Mouse (Mus musculus): ENCODE results near the gene Gm20479. TPM values are rescaled to one million over a fixed set of nuclear protein-coding genes. Genes with fewer than 3 reads are reported as not detected.

The Gm20479 gene
- total RNA-seq, 1 experiment from 2014 or later, result not detected

DNA sequence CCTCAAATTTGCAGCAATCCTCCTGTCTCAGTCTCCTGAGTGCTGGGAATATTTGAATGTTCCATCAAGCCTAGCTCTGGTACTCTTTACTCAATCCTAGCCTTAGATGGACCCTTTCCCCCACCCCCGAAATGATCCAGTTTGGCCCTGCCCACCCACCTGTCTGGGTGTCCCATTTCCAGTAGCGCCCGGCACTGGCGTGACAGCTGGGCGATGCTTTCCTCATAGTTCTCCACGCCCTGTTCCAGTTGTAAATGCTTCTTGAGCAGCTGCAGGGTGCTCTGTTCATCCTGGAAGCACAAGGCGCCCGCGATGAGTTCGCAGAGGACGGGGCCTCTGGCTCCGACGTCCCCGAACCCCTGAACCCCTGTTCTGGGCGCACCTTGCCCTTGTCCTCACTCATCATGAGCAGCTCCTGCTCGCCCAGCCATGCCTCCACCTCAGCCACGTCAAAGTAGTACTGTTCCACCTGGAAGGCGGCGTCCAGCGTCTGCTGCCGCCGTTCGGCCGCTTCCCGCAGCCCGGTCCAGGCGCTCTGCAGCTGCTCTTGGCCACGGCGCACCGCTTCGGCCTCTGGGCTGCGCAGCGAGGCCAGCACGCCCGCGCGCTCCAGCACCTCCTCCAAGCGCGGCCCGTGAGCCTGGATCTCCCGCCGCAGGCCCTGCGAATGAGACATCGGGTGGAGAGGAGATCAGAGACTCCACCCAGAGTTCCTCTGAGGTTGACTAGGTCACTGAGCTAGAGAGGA is 14.7 kb upstream of the Gm20479 start:
- no peak for ATAC-seq (replicated peaks; ENCODE audit: low read depth, poor library complexity, severe bottlenecking)

DNA sequence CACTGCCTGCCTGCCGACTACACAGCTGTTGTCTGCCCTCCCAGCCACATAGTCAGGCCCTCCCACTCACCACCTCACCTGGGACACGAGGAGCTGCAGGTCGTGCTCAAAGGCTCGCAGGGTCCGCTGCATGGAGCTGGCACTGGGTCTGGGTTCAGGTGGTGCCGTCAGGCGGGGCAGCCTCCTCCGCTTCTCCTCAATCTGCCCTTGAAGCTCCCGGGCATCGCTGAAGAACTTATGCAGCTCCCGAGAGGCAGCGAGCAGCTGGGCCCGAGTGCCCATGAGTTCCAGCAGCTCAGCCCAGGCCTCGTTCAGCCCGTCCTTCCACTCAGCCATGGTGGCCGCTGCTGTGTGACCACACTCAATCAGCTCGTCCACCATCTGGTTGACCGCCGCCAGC is 11.9 kb upstream of the Gm20479 start:
- ATAC-seq (replicated peaks; ENCODE audit: low read depth, poor library complexity, severe bottlenecking), result no peak

DNA sequence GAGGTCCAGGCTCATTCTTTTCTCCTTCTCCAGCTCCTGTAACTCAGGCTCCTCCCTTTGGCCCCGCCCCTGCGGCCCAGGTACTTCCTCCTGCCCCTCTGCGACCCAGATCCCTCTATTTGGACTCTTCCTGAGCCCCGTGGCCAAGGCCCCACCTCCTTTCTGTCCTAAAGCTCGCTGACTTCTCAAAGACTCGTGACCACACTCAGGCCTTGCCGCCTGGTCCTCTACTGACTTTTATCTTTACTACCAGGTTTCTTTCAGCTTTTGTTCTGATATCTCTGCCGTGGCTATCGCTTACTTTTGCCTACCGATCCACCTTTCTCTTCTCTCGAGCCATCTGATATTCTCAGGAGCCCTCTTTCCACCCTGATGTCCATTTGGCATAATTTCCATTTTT is 10.8 kb upstream of the Gm20479 start:
- peak; percentile 42 for ATAC-seq (replicated peaks; ENCODE audit: low read depth, poor library complexity, severe bottlenecking)

DNA sequence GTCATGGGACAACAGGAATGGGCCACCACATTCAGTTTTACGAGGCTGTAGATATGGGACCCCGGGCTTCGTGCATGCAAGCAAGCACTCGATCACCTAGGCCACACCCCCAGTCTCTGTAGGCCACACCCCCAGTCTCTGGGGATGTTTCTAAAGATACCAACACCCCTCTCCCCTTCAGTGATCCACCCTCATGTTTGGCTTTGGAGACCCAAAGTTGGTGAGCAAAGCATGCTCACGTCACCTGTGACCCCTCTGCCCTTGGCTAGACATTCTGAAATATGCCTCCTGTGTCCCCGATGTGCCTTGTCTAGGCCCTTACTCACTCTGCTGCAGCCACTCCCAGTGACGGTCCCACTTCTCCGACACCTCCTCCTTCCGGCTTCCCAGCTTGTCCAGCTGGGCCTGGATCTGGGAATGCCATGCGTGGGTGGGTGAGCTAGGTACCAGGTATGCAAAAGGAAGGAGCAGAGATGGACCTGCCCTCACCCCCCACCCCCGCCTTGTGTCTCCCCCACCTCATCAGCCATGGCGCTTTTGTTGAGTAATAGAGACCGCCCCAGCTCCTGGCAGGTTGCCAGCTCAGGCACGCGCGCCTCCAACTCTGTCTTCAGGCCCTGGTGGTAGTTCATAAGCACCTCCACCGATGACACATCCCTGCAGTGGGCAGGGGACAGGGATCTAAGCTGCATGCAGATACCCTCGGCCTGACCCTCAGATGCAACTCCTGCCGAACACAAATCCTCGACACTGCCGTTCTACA is 9.0 kb upstream of the Gm20479 start:
- ATAC-seq (replicated peaks; ENCODE audit: low read depth, poor library complexity, severe bottlenecking), result no peak

DNA sequence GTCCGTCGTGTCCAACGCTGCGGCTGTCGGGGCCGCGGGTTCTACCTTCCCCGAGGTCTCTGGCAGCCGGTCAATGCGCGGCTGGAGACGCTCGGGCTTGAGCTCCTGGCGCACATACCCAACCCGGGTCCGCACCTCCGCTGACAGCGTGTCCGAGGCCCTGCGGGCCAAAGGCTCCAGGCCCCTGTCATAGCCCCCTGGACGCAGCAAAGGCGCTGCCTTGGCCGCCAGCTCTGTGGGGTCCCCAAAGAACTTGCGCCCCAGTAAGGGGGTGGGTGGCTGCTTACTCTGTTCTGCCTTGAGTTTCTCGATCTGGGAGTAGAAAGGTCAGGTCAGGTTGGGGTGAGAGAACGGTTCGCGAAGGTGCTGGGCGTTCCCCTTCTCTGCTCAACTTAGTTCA is 7.2 kb upstream of the Gm20479 start:
- no peak for ATAC-seq (replicated peaks; ENCODE audit: low read depth, poor library complexity, severe bottlenecking)

DNA sequence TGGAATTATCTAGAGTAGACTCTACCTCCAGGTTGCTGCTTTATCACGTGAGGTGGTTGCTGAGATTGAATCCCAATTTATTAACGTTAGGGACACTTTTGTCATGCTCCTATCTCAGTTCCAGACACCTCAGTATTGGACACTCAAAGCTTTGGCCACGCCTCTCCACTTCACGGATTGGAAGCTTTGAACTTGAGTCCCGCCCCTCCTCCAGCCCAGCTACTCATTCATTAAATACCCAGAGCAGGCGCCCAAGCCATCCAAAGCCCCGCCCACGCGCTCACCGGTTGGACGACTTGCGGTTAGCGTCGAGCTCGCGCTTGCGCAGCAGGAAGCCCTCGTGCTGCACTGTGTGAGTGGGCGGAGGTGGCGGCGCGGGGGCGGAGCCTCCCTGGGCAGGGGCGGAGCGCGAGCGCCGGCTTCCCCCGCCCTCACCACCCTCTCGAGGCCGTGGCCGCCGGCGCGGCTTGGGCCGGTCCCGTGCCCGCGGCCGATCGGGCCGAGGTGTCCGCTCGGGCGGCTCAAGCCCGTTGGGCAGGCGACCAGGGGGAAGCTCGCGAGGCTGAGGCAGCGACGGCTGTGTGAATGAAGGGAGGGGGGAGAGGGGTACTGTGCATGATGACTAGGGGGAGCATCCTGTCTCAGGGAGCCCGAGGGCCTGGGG is 4.2 kb upstream of the Gm20479 start:
- peak; percentile 82 for ATAC-seq (replicated peaks; ENCODE audit: low read depth, poor library complexity, severe bottlenecking)

DNA sequence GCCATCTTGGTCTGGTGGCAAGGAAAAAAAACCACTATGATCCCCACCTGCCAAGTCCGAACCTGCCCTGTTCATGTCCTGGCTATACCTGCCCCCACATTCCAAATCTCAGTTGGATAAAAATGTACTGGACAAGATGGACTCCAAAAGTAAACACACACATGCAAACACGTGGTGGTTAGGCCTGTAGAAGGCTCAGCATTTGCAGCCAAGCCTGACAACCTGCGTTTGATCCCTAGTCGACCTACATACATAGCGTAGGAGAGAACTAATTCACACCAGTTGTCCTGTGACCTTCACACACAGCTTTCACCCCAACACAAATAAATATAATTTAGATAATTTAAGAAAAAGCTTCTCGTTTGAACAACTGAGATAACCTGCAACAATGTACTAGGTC is 3.5 kb upstream of the Gm20479 start:
- ATAC-seq (replicated peaks; ENCODE audit: low read depth, poor library complexity, severe bottlenecking), result no peak

DNA sequence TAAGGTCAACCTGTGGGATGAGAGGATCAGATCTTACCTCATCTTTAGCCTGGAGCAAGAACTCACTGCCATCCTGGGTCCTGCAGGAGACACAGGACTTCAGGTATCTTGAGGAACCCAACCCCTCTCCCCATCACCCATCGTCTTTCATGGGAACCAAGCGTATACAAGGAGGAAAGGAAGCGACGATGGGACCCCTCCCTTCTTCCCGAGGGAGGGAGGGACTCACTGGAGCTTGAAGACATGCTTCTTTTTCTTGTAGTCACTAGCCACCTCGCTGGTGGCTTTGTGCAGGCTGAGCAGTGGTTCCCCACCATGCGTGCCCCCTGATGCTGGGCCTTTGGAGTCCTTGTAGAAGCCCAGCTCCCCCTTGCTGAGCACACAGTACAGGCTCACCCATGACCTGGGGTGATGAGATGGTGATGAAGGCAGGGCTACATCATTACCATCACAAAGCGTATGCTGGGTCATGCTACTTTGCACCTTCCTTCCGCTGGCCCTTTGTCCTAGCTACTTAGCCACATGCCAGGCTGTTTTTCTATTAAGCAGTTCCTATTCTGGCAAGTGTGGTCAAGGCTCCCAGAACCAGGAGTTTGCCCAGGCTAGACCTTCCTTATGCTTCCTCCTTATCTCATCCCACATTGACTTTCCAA is 2.6 kb upstream of the Gm20479 start:
- no peak for ATAC-seq (replicated peaks; ENCODE audit: low read depth, poor library complexity, severe bottlenecking)

DNA sequence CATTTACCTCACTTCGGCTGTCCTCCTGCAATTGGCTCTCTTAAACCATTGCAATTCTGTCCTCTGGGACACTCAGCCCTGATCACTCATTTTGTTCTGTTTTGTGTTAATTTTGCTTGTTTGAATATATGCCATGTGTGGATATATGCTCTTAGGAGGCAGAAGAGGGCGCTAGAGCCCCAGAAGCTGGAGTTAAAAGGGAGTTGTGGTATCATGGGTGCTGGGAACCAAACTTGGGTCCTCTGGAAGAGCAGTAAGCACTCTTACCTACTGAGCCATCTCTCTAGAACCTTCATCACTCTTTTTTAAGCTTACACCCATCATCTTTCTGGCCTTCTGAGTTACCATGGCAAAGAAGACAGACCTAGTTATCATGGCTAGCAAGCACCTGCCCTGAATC is 1.9 kb upstream of the Gm20479 start:
- ATAC-seq (replicated peaks; ENCODE audit: low read depth, poor library complexity, severe bottlenecking), result no peak

DNA sequence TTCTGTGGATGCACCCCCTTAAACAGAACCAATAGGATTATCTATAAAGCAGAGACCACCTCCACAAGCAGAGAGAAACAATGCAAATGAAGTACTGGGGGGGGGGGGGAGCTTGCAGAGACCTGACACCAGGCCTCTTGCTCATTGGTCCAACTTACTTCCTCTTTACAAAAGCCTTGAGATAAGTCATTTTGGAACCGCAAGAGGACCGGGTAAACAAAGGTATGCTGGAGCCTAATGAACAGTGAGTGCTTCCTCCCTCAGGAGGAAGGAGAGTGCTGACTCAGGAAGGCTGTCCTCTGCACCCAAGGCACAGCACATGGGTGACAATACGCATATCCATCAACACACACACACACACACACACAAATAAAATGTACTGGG is 368 bp upstream of the Gm20479 start:
- ATAC-seq (replicated peaks; ENCODE audit: low read depth, poor library complexity, severe bottlenecking), result peak; percentile 38

DNA sequence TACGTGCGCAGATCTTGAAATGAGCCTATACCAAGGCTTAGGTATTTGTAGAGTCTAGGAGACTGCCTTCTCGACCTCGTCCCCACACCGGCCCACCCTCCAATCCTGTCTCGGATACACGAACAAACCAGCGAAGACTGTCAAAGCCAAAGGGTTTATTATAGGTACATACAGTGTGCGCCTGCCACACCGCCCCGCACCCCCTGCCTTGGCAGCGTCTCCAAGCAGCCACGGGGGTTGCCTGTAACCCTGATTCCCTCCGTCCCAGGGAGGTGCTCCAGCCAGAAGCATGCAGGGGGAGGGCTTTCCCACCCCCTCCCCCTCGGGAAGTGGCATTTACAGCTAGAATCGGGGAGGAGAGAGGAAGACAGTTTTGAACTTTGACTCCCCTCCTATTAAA is 971 bp downstream of the Gm20479 start:
- no peak; the same call in 1 of the 2 replicates for ATAC-seq (replicated peaks; ENCODE audit: low read depth, poor library complexity, severe bottlenecking)

DNA sequence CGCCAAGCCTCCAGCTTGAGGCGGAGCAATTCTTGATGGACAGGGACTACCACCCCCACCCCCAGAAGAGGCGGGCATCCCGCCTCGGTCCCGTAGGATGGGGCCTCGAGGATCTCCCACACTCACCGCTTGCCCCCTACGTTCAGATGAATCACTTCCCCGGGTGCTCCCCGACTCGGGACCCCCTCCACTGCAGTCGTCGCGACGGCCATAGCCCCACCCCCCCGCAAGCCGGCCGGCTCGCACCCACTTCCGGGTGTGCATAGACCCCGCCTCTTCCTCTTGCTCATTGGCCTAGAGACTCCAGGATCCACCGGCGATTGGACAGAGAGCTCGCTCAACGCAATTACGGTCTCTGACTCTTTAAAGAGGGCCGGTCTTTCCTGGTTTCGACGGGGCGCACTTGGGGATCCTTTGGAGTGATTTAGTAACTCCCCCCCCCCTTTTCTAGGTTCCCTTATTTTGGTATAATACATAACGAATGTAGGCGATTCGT is 1.4 kb downstream of the Gm20479 start, which contains the start of gene Shkbp1:
Shkbp1 (minus strand) TSS at position 275 of the 496 bp plus-strand sequence.
- peak; percentile 82 for ATAC-seq (replicated peaks; ENCODE audit: low read depth, poor library complexity, severe bottlenecking)

DNA sequence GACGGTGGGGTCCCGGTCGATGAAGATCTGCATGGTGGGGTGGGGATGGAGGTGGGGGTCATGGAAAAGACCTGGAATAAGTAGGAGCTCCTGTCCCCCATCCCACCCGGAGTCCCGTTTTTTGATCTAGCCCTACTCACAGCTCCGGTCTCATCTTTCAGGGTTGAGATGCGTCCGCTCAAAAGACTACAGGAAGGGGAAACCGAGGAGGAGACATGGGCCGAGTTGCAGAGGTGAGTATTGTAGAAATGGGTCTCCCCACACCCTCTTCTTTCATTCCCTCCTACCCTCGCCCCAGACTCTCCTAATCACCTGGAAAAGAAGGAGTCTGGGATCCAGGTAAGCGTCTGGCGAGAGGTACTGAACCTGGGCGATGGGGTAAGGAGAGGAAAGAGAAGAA is 2.0 kb downstream of the Gm20479 start:
- no peak for ATAC-seq (replicated peaks; ENCODE audit: low read depth, poor library complexity, severe bottlenecking)

DNA sequence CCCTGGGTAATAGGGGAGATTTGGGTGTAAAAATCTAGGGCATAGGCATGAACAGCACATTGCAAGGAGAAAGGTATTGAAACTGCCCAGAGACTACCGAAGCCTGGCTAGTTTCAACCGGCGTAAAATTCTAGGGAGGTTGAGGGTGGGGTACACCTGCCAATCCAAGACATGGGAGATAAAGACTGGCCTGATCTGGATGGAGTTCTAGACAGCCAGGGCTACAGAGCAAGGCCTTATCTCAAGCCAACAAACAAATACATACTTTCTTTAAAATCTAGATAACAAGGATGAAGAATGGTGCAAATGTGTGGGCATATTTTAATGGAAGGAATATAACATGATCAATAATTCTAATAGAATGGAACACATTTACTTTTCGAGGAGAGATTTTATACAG is 2.4 kb downstream of the Gm20479 start:
- no peak for ATAC-seq (replicated peaks; ENCODE audit: low read depth, poor library complexity, severe bottlenecking)

DNA sequence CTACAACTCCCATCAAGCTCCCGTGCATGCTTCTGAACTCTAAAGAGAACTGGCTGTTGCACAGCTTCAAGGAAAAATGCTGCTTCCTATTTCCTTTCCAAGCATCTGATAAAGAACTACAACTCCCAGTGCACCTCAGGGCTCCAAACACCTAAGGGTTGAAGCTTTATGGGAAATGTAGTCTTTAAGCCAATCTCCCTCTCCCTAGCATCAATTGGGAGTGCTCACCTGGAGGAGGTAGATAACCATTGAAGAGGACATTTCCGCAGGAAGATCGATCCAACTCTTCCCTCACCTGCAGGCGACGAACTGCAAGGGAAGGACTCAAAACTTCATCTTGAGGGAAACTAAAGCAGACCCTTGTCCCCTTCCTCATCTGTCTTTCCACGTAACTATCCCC is 3.1 kb downstream of the Gm20479 start:
- no peak for ATAC-seq (replicated peaks; ENCODE audit: low read depth, poor library complexity, severe bottlenecking)

DNA sequence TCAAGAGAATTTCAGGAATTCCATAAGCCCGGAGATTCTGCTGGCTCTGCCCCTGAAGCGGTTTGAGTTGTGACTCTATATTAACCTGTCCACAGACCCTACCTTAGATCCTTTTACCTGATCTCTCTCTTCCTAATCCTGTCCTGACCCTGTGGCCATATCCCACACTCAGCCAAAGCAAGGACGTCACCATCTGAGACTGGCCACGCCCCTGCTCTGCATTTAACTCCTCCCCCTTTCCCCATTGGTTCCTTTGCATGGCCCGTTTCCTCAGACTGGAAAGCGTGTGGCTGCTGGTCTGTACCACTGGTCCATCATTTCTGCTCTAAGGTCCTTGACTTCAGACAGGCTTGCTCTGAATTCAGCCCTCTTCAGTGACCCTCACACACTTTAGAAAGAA is 11.8 kb downstream of the Gm20479 start:
- ATAC-seq (replicated peaks; ENCODE audit: low read depth, poor library complexity, severe bottlenecking), result no peak

DNA sequence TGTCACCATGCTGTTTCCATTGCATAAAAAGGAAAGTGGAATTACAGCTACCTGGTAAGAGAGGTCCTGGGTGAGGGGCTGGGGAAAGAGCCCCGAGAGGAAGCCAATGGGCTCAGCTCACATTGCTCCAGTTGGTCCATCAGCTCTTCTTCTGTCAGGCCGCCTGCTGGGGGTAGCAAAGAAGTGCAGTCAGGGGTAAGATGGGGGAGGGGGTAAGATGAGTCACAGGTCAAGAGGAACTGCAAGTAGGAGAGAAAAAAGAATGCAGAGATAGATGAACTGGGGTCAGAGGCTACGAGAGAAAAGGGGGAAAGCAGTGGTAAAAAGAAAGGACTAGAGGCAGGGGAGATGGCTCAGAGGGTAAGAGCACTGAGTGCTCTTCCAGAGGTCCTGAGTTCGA is 14.6 kb downstream of the Gm20479 start:
- peak; percentile 88 for ATAC-seq (replicated peaks; ENCODE audit: low read depth, poor library complexity, severe bottlenecking)

DNA sequence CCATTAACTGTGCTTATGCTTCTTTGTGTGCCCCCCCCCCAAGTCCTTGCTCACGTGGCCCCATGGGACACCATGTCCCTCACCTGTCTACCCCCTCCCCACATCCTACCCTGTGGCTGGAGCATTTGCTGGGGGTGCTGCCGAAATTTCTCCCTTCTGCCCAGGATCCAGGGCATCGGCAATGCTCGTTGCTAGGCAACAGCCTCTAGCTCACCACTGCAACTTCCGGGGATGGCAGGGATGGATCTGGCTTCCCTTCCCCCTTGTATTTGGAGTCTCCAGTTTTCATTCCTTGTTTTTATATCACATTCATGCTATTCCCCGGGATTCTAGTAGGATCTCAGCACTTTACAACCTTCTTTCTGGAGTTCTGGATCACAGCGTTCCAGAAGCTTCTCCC is 17.7 kb downstream of the Gm20479 start:
- ATAC-seq (replicated peaks; ENCODE audit: low read depth, poor library complexity, severe bottlenecking), result no peak

DNA sequence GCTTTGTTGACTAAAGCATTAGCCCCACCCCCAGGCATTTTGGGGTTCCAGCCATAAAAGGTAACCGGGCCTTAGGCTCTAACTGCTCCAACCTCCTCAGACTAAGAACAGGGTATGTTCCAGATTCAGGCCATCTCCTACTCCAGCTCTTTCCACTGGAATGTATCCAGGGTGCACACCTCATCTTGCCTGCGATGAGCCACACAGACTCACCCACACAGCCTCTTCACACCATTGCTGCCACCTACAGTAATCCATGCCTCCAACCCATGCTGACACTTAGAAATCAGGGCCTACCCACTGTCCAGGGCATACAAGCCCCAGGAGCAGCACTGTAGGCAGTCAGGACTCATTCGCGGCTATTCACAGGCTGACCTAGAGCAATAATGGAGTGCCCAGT is 18.1 kb downstream of the Gm20479 start:
- no peak for ATAC-seq (replicated peaks; ENCODE audit: low read depth, poor library complexity, severe bottlenecking)

DNA sequence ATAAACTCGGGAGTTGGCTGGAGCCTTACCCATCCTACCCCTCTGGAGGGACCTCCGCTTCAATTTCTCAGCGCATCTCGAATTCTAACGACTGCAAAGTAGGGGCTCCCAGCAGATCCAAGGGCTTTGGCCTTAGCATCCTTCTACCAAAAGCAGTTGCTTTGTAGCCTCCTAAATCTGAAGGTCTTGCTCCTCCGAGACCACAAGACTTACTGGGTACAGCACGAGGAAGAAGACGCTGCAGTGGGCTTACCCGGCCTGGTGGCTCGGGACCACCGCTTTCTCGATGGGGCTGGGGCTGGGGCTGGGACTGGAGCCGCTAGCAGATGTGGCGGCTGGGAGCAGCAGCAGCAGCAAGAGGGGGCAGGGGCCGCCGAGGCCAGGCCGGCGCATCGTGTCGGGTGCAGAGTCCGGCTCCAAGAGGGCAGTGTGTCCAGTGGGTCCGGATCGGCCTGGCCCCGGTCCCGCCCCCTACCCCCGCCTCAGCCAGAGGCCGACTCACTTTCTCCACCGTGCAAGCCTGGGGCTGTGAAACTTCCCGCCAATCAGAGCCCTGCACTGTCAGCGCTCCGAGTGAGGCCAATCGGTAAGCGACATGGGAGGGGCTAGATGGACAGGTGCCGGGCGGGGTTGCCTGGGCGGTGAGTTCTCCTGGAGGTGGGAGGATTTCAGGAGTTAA is 19.9 kb downstream of the Gm20479 start, which contains the start of gene Ltbp4:
Ltbp4 (minus strand) TSS at position 518 of the 679 bp plus-strand sequence.
- no peak for ATAC-seq (replicated peaks; ENCODE audit: low read depth, poor library complexity, severe bottlenecking)

All from common myeloid progenitor, adult 5-6 weeks (primary cell).